Mouse (Mus musculus) thymus, adult 2 months (tissue): ENCODE data around the gene Ghitm.

Experiments used
- CTCF ChIP-seq: fragments of 200-500 bp; IDR thresholded peaks from 2 replicates; pipeline ENCODE4 v1.5.1; 2012; ENCODE audit warnings: mild to moderate bottlenecking, control low read depth, low read length, moderate library complexity, borderline replicate concordance; ENCODE audit not compliant: control insufficient read depth, poor library complexity, insufficient read depth; ENCODE audit errors: extremely low read depth
- POLR2A ChIP-seq: fragments of 200-500 bp; IDR thresholded peaks from 2 replicates; pipeline ENCODE4 v1.6.1; 2012; ENCODE audit warnings: mild to moderate bottlenecking, low read length, control low read depth, moderate library complexity; ENCODE audit not compliant: control insufficient read depth, poor library complexity, insufficient read depth; ENCODE audit errors: extremely low read depth

GRCm38 (mm10) chr14:37164392-37165032 lies 29.4 kb upstream of the Ghitm start:
- TF ChIP-seq CTCF (no peak), POLR2A (no peak)
